Mouse (Mus musculus): ENCODE data around the gene Cetn3. TPM values are rescaled to one million over a fixed set of nuclear protein-coding genes. Genes with fewer than 3 reads are reported as not detected.

Gene Cetn3
- polyA plus RNA-seq, 1 experiment from 2014 or later: 231 TPM

- no peaks in the 10 kb centered on the region for H3K36me3 ChIP-seq (ENCODE audit: control insufficient read depth, insufficient read depth, low read length)
- no peak overlapping the region for H3K9ac ChIP-seq (ENCODE audit: low read length)
- H3K4me1 ChIP-seq (replicated peaks; ENCODE audit: control insufficient read depth, insufficient read depth, low read length): no peaks in the 10 kb centered on the region
- H3K4me2 ChIP-seq (ENCODE audit: low read depth, low read length): no peak overlapping the region
- ATAC-seq (ENCODE audit: low read depth): no peak
- no peak overlapping the region for H3K4me3 ChIP-seq (ENCODE audit: low read length)
- H3K27ac ChIP-seq (ENCODE audit: low read length): no peak overlapping the region
- H3K9me3 ChIP-seq (ENCODE audit: control insufficient read depth, low read length): no peaks in the 10 kb centered on the region
- no peaks in the 10 kb centered on the region for H3K27me3 ChIP-seq (ENCODE audit: control insufficient read depth, insufficient read depth, low read depth, low read length)
- WGBS: 29% methylated on average over 14 of the region's 14 CpGs
Observed at GRCm38 (mm10) chr13:81761566-81762186, 21.2 kb upstream of the Cetn3 start.

GRCm38 (mm10) chr13:81764173-81764572 is 18.7 kb upstream of the Cetn3 start:
- Histone ChIP-seq H3K9me3 (ENCODE audit: control insufficient read depth, low read length) (no peaks in the 10 kb centered on the region), H3K27ac (ENCODE audit: low read length) (no peak overlapping the region), H3K27me3 (ENCODE audit: control insufficient read depth, insufficient read depth, low read depth, low read length) (no peaks in the 10 kb centered on the region), H3K4me1 (replicated peaks; ENCODE audit: control insufficient read depth, insufficient read depth, low read length) (no peaks in the 10 kb centered on the region), H3K36me3 (ENCODE audit: control insufficient read depth, insufficient read depth, low read length) (no peaks in the 10 kb centered on the region), H3K9ac (ENCODE audit: low read length) (no peak overlapping the region), H3K4me3 (ENCODE audit: low read length) (no peak overlapping the region), H3K4me2 (ENCODE audit: low read depth, low read length) (no peak overlapping the region)
- ATAC-seq (ENCODE audit: low read depth): no peak
- WGBS: 78% methylated on average over 5 of the region's 5 CpGs

- no peak overlapping the region for H3K27ac ChIP-seq (ENCODE audit: low read length)
- ATAC-seq (ENCODE audit: low read depth): no peak
- no peaks in the 10 kb centered on the region for H3K9me3 ChIP-seq (ENCODE audit: control insufficient read depth, low read length)
- no peak overlapping the region for H3K9ac ChIP-seq (ENCODE audit: low read length)
- 80% methylated on average over 7 of the region's 7 CpGs for WGBS
- no peaks in the 10 kb centered on the region for H3K36me3 ChIP-seq (ENCODE audit: control insufficient read depth, insufficient read depth, low read length)
- H3K27me3 ChIP-seq (ENCODE audit: control insufficient read depth, insufficient read depth, low read depth, low read length): no peaks in the 10 kb centered on the region
- H3K4me1 ChIP-seq (replicated peaks; ENCODE audit: control insufficient read depth, insufficient read depth, low read length): no peaks in the 10 kb centered on the region
- H3K4me3 ChIP-seq (ENCODE audit: low read length): no peak overlapping the region
- no peak overlapping the region for H3K4me2 ChIP-seq (ENCODE audit: low read depth, low read length)
Observed at GRCm38 (mm10) chr13:81767038-81767659, 15.7 kb upstream of the Cetn3 start.

- no peaks in the 10 kb centered on the region for H3K9me3 ChIP-seq (ENCODE audit: control insufficient read depth, low read length)
- H3K27me3 ChIP-seq (ENCODE audit: control insufficient read depth, insufficient read depth, low read depth, low read length): no peaks in the 10 kb centered on the region
- H3K4me1 ChIP-seq (replicated peaks; ENCODE audit: control insufficient read depth, insufficient read depth, low read length): no peaks in the 10 kb centered on the region
- ATAC-seq (ENCODE audit: low read depth): no peak
- no peak overlapping the region for H3K27ac ChIP-seq (ENCODE audit: low read length)
- no peaks in the 10 kb centered on the region for H3K36me3 ChIP-seq (ENCODE audit: control insufficient read depth, insufficient read depth, low read length)
- WGBS: 69% methylated on average over 3 of the region's 3 CpGs
- H3K9ac ChIP-seq (ENCODE audit: low read length): no peak overlapping the region
- no peak overlapping the region for H3K4me3 ChIP-seq (ENCODE audit: low read length)
- no peak overlapping the region for H3K4me2 ChIP-seq (ENCODE audit: low read depth, low read length)
Observed at GRCm38 (mm10) chr13:81776217-81776616, 6.7 kb upstream of the Cetn3 start.

- 26% methylated on average over 9 of the region's 9 CpGs for WGBS
- peak overlapping the region; percentile 74 for H3K9ac ChIP-seq (ENCODE audit: low read length)
- no peaks in the 10 kb centered on the region for H3K27me3 ChIP-seq (ENCODE audit: control insufficient read depth, insufficient read depth, low read depth, low read length)
- no peak for ATAC-seq (ENCODE audit: low read depth)
- H3K4me2 ChIP-seq (ENCODE audit: low read depth, low read length): peak overlapping the region; percentile 91
- peak overlapping the region; percentile 99 for H3K27ac ChIP-seq (ENCODE audit: low read length)
- peaks cover 3% of the 10 kb centered on the region; the same call in 1 of the 2 replicates for H3K36me3 ChIP-seq (ENCODE audit: control insufficient read depth, insufficient read depth, low read length)
- H3K4me3 ChIP-seq (ENCODE audit: low read length): peak overlapping the region; percentile 86
- peaks cover 9% of the 10 kb centered on the region; the same call in 1 of the 2 replicates for H3K4me1 ChIP-seq (replicated peaks; ENCODE audit: control insufficient read depth, insufficient read depth, low read length)
- no peaks in the 10 kb centered on the region for H3K9me3 ChIP-seq (ENCODE audit: control insufficient read depth, low read length)
Observed at GRCm38 (mm10) chr13:81782475-81782874, 402 bp upstream of the Cetn3 start.

- peak; percentile 98 for ATAC-seq (ENCODE audit: low read depth)
- Histone ChIP-seq H3K36me3 (ENCODE audit: control insufficient read depth, insufficient read depth, low read length) (peaks cover 11% of the 10 kb centered on the region), H3K27ac (ENCODE audit: low read length) (peak overlapping the region; percentile 99), H3K4me1 (replicated peaks; ENCODE audit: control insufficient read depth, insufficient read depth, low read length) (peaks cover 9% of the 10 kb centered on the region; the same call in 1 of the 2 replicates), H3K4me2 (ENCODE audit: low read depth, low read length) (peak overlapping the region; percentile 62), H3K4me3 (ENCODE audit: low read length) (peak overlapping the region; percentile 86), H3K9me3 (ENCODE audit: control insufficient read depth, low read length) (no peaks in the 10 kb centered on the region), H3K9ac (ENCODE audit: low read length) (peak overlapping the region; percentile 92), H3K27me3 (ENCODE audit: control insufficient read depth, insufficient read depth, low read depth, low read length) (no peaks in the 10 kb centered on the region)
- WGBS: under 1% methylated on average over 62 of the region's 62 CpGs
Observed at GRCm38 (mm10) chr13:81783405-81784342, 797 bp downstream of the Cetn3 start.

GRCm38 (mm10) chr13:81785766-81786480 is 3.0 kb downstream of the Cetn3 start:
- H3K36me3 ChIP-seq (ENCODE audit: control insufficient read depth, insufficient read depth, low read length): peaks cover 16% of the 10 kb centered on the region
- WGBS: 84% methylated on average over 11 of the region's 11 CpGs
- no peak overlapping the region for H3K9ac ChIP-seq (ENCODE audit: low read length)
- H3K9me3 ChIP-seq (ENCODE audit: control insufficient read depth, low read length): no peaks in the 10 kb centered on the region
- H3K4me1 ChIP-seq (replicated peaks; ENCODE audit: control insufficient read depth, insufficient read depth, low read length): peaks cover 9% of the 10 kb centered on the region; the same call in 1 of the 2 replicates
- no peak overlapping the region for H3K4me3 ChIP-seq (ENCODE audit: low read length)
- no peak for ATAC-seq (ENCODE audit: low read depth)
- no peaks in the 10 kb centered on the region for H3K27me3 ChIP-seq (ENCODE audit: control insufficient read depth, insufficient read depth, low read depth, low read length)
- no peak overlapping the region for H3K4me2 ChIP-seq (ENCODE audit: low read depth, low read length)
- no peak overlapping the region for H3K27ac ChIP-seq (ENCODE audit: low read length)

GRCm38 (mm10) chr13:81790160-81790559 is 7.3 kb downstream of the Cetn3 start:
- Histone ChIP-seq H3K27me3 (ENCODE audit: control insufficient read depth, insufficient read depth, low read depth, low read length) (no peaks in the 10 kb centered on the region), H3K9ac (ENCODE audit: low read length) (no peak overlapping the region), H3K4me1 (replicated peaks; ENCODE audit: control insufficient read depth, insufficient read depth, low read length) (no peaks in the 10 kb centered on the region), H3K36me3 (ENCODE audit: control insufficient read depth, insufficient read depth, low read length) (peaks cover 19% of the 10 kb centered on the region), H3K4me3 (ENCODE audit: low read length) (no peak overlapping the region), H3K4me2 (ENCODE audit: low read depth, low read length) (no peak overlapping the region), H3K9me3 (ENCODE audit: control insufficient read depth, low read length) (no peaks in the 10 kb centered on the region), H3K27ac (ENCODE audit: low read length) (no peak overlapping the region)
- 92% methylated on average over 8 of the region's 8 CpGs for WGBS
- no peak for ATAC-seq (ENCODE audit: low read depth)

All from lung, embryonic 16.5 days (tissue).